Mouse (Mus musculus) layer of hippocampus, adult 18-20 months (tissue): ENCODE results near the gene Bcat1. TPM values are rescaled to one million over a fixed set of nuclear protein-coding genes. Genes with fewer than 3 reads are reported as not detected.

Experiments used
- DNase-seq, 2 experiments: peaks; one replicate each; pipeline ENCODE4 v3.0.0; 2022; ENCODE audit warnings: low spot score in 2 of 2
- long read RNA-seq: library from polyadenylated mRNA; stranded (forward); transcript quantifications from one replicate; pipeline ENCODE4 v2.0.0, GENCODE M21; 2021
- total RNA-seq, 2 experiments: library from RNA; stranded (reverse); gene quantifications; 2 replicates each; pipeline ENCODE4 v1.2.3; 2021

Bcat1 gene
- 100 to 1,000 TPM; 109 to 111 TPM for total RNA-seq
- long read RNA-seq, full-length matches to known transcripts, result 75 of 114 reads
- long read RNA-seq, partial matches to known transcripts, result 11 of 114 reads
- long read RNA-seq, other reads (novel, unspliced or antisense), result 28 of 114 reads

DNA sequence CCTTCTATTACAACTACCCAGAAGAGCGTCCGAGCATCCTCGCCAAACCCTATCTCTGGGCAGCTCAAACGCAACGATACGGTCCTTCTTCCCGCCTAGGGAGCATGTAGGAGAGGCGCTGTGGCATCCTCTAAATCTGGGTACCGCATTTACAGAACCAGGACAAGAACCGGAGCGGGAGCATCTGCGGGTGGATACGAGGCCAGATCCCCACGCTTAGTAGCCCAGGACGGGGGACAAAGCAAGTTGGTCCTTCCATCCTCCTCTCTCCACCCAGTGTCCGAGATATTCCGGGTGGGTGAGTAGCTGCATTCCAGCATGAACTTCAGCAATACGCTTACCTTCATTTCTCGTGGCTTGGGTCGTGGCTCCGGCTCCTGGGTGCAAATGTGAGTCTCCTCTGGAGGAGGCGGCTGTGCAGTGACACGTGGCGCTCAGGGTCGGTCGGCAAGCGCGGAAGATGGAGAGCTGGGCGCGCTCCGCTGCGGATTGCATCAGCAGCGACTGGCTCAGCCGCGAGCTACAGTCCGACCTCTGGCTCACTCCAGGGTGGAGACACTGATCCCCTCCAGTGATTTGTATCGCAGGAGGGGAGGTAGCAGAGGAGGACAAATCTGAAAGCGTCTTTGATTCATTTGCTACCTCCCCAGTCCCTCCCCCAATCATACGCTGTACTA, at the start of gene Bcat1:
Bcat1 (minus strand) TSS at position 637 of the 677 bp plus-strand sequence.
- peak in 1 of 2 experiments; percentile 8 for DNase-seq

DNA sequence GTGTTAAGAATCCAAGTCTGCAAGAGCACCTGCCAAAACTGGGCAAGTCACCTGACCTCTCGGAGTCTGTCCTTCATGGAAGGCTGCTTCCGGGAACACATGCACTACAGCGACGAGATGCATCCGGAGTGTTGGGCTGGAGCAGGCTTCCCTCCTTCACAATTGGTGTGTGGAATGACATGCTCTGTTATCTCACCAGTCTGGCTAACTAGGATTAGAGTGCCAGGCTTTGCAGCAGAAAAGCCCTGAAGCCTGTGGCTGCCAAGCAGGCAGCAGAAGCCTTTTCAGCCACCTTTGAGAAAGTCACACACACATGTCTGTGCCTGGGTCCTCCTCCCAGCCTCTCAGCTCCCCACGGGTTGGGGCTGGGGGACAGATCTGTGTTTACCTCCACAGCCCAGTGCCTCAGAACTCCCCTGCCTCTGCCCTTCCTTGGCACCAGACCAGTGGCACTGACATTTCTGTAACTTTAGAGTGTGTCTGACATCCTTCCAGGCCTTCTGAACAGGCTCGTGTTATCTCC, 49.7 kb upstream of the Bcat1 start:
- no peak for DNase-seq

DNA sequence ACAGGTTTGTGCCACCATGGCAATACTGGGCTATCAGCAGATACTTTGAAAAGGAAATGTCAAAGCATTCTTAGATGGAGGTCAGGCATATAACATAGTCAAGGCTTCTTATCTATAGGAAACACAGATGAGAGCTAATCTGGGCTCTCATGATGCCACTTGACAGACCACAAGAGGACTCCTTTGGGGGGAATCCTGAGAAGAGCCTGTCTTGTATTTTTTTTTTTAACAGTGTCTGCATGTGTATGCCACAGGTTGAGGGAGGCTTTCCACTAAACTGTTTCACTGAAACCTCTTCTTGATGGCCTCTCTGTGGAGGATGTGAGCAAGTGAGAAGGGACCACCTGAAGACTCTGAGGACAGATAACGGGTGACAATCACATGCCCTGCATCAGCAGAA, 48.6 kb upstream of the Bcat1 start:
- no peak for DNase-seq

DNA sequence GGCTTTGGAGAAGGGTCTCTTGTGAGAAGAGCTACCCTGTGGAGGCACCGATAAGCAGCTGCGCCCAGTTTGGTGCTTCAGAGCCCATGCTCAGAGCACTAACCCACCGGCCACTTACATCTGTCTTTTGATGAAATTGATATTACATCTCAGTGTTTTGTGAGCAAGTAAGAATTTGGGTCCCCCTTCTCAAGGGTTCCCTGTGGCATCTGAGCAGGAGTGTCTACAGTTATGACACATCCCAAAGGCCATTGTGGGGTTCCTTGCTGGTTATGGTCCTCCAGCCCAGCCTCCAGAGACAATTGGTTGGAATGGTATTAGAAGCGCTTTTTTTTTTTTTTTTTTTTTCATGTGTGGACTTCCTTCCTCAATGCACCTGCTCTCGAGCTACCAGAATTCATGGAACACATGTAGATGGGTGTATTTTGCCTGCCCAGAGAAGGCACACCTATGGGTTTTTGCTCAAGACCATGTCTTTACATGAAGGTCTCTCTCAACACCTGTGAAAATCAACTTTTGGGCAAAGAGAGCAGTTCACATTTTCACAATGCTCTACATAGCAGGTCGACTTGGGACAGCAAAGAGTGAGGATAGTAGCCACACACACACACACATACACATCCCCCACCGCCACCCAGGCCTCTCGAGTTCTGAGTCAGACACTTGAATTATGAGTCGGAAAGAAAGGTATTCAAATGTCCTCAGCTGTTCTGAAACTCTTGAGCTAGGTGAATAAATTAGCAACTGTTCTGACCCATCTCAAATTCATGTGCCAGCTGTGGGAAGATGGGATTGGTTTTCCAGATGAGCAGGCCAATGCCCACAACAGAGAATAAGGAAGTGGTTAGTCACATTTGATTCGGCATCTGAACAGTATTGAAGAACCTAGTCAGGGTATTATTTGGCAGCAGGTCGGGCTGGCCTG, 47.4 kb upstream of the Bcat1 start:
- no peak for DNase-seq

DNA sequence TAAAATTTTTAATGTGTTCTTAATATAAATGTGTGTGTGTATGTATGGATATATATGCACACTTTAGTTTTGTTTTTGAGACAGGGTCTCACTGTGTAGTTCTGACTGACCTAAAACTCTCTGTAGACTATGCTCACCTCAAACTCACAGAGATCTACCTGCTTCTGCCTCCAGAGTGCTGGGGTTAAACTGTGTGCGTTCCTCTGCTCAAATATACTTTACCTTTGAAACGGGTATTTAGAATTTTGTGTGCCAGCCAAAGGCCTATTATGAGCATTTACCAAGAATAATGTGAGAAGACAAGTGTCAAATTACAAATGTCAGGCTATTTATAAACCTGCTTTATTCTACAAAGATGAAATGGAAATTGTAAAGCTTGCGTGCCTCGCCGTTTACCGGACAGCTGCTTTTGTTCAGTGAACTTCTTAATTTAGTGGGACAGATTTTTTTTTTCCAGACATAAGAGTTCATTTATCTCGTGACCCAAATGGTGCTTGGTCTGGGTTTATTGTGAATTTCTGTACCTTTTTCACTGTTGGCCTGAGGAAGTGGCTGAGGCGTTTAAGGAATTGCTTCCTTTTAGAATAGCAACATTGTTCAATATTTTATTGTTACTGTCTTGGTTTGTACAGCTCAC, 46.6 kb upstream of the Bcat1 start:
- DNase-seq, result no peak

DNA sequence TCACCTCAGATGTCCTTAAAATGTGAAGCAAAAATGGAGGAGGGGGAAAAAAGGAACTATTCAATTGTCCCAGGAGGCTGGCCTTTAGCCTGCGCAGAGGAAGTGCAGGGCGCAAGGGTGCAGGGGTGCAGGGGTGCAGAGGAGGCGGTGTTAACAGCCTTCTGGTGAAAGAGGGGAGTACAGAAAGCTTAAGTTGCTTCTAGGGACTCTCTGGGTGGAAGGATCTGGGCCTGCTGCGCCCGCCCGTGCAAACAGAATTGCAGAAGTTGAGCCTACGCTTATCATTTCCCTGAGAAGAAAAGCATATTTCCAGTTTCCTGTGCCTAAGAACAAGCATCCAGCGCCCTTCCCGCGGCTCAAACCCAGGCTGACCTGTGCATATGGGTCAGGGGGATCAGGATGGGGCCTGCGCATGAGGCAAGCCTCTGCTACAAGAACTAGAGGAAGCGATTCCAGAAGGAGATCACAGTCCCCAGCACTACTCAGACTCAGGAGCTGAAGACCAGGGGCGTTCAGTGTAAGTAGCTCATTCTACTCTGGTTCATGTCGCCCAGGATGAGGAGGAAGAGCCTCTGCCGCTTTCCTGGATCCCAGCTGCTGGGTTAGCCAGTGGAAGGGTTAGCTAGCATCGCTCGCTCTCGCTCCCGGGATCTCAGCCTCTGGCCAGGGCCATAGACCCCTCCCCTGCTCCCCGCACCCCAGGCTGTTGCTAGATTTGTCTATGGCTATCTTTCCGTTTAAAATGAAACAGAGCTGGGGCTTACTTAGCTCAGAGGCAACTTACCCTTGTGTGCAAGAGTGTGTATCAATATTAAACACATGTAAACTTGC, 45.8 kb upstream of the Bcat1 start:
- DNase-seq, result no peak

DNA sequence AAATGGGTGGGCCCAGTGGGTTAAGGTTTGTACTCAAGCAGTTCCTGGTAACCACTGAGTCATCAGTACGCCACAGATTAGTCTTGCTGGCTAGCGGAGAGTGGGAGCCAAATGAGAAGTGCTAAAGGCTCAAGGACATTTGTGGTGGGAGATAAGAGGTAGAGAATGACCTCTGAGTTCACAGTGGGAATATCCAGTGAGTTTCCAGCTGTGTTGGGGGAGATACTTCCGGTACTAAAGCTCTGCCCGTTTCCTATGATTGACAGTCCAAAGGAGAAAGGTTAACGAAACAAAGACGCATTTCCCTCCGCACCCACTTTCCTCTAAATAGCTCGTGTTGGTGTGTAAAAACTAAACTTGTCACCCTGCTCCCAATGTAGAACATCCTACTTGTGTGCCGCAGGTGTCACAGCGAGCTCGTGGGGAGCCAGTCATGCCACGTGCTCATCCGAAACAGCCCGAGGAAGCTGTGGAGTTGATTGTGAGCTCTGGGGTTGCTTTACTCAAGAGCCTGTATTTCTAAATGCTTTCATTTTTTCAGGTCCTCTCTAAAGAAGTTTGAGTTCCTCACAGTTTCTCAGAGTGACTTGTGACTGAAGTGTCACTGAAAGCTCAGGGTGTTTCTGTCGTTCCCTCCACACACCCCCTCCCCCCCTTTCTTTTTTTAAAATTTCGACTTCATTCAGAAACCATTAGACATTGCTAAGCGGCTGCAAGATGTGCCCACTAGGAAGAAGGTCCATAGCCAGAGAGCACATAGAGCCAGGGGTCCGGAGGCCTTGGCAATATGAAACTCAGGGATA, 45.0 kb upstream of the Bcat1 start:
- DNase-seq, result no peak

DNA sequence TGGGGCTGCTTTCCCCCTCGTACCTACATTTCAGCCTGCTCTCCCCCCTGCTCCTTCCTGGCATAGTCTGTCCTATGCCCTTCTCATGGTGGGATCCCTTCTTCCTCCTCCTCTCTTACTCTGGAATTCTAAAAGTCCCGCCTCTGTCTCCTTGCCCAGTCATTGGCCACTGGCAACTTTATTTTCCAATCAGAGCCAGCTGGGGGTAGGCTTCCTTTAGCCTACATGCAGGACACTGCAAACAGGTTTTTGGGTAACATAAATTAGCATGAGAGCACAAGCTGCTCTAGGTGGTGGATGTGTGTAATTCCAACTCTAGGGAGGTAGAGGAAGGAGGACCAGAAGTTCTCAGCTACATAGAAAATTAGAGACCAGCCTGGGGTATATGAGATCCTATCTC, 44.1 kb upstream of the Bcat1 start:
- no peak for DNase-seq

DNA sequence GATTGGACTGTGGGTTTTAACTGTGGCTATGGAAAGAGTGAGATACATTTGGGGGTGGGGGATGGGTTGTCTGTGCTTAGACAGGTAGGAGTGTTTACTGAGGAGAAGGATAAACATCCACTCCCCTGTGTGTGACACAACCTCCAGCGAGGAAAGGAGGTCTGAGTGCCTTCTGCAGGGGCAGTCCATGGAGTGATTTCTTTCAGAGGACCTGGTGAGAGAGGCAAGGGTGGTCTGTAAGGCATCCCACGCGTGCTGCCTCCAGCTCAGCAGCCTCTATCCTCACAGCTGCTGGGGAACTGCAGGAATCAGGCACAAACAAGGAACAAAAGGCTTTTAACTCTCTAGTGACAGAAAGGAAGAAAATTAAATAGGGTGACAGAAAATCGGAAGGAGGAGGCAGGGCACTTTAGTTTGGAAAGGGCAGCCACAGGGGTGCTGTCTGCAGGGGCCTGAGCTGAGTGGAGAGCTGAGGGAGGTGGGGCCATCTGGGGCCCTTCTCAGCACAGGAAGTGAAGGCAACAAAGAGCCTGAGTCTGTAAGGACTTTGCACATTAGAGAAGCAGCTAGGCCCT, 40.2 kb upstream of the Bcat1 start:
- DNase-seq, result no peak

DNA sequence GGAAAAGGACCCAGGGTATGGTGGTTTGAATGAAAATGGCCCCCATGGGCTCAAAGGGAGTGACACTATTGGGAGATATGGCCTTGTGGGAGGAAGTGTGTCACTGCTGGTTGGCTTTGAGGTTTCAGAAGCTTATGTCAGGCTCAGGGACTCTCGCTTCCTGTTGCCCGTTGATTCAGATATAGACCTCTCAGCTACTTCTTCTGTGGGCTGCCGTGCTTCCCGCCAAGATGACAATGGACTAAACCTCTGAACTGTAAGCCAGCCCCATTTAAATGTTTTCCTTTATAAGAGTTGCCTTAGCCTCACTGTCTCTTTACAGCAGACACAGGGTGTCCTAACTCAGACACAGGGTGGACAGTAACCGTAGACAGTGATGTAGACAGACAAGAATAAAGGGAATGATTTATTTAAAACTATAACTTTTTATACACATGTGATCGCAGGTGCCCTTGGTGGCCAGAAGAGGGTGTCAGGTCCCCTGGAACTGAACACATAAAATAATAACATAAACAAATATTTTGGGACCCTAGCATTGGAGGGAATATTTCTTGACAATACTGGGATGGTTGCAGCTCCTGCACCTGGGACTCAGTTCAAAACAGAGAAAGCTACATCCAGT, 39.6 kb upstream of the Bcat1 start, which contains the start of gene Lrmp:
Lrmp (plus strand) TSS at position 178 of the 622 bp plus-strand sequence.
- DNase-seq, result no peak

DNA sequence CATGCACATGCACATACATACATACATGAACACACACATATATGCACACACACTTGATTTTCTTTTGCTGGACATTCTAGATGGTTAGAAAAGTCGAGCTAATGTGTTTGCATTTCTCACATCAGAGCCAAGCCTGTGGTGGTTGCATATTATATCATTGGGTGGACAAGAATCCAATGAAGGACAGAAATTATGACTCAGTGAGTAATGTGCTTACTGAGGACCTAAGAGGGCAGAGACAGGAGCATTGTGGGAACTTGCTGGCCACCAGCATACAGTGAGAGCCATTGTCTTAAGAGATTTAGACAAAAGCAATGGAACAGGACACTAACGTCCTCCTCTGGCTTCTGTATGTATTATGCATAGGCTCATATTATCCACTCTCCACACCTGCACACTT, 38.6 kb upstream of the Bcat1 start:
- no peak for DNase-seq

DNA sequence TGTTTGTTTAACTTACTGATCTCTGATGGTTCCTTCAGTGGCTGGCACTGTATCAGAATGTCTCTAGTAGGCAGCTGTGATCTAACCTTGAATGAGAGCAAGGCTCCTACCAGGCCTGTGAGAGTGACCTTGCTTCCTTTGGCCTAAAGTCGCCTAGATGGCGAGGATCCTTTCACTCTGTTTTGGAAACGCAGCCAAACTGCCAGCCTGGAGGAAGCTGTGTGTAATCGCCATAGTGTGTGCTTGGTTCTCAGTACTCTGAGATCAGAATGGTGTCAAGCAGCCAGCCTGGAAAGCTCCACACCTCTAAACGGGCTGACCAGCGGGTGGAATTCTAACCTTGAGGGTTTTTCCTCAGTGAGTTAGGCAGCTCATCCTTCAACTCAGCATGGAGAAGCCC, 36.9 kb upstream of the Bcat1 start:
- DNase-seq, result no peak

DNA sequence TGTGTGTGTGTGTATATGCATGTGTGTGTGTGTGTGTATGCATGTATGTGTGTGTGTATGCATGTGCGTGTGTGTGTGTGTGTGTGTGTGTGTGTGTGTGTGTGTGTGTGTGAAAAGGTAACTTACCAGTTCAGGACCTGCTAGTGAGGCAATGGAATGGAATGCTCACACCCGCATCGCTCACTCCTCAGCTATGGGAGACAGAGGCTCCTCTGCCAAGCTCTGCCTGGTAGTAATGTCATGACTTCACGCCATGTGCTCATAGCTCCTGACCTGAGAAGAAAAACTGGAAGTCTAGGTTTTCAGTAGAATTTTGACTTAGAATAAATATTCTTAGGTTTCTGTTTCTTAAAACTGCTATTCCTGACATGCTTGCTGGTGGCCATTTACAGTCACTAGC, 34.8 kb upstream of the Bcat1 start:
- no peak for DNase-seq

DNA sequence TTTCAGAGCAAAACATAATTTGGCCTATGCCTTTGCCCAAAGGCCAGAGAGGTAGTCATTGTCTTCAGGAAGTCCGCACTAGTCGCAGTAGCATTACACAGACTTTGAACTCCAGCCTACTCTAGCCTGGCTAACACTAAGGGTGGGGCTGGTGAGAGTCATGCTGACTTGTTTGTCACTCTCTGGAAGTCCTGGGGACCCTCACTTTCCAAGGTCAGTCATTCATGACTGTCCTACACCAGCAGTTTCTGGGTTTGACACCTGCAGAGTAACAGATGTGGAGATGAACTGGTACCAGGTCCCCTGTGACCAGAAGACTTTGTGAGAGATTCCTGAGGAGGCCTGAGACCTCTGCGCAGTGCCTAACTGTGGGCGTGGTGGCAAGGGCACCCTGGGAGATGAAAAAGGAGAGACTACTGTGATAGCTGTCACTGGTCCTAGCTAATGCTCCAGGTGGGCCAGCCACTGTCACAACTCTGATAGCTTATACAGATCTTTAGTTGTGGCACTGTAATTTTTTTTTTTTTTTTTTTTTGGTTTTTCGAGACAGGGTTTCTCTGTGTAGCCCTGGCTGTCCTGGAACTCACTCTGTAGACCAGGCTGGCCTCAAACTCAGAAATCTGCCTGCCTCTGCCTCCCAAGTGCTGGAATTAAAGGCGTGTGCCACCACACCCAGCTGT, 30.3 kb upstream of the Bcat1 start:
- DNase-seq, result no peak

DNA sequence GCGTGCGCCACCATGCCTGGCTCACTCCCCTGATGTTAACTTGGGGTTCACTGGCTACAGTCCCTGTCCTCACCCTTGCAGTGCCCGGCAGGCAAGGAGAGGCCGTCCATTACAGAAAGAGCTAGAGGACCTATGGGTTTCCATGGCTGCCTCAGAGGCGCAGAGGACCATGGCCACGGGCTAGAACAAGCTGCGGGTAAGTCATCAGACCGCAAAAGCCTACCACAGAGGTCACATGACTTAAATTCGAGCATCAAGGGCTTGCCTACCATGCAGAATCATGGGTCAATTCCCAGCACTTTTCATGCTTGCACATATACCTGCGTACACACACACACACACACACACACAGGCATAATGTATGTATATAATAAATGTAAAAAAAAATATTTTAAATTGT, 29.5 kb upstream of the Bcat1 start:
- no peak for DNase-seq

DNA sequence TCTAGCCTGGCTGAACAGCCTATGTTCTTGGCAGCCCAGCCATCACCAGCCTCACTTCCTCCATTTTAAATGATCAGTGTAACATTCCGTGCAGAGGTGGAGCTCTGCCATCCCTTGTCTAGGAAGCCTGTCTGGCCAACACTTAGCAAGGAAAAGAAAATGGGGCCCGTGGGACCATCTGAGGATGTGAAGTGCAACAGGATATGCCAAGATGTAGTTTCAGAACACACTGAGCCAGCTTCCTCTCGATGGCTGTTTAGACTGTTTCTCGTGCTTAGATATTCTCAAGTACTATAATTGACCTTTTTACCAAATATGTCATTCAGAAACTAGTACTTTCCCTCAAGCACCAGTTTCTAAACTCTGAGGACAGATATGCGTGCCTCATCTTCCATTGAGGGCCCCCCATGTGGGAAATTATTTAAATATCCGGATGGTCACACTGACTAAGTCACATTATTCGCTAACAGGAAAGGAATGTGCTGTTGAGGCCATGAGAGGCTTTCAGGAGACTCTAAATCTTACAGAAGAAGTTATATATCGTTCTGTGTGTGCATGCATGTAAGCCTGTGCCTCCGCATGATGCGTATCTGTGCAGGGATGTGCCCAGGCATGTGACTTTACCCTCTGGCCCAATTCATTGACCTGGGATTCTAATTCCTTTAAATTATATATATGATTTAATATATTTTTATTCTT, 28.4 kb upstream of the Bcat1 start:
- no peak for DNase-seq

DNA sequence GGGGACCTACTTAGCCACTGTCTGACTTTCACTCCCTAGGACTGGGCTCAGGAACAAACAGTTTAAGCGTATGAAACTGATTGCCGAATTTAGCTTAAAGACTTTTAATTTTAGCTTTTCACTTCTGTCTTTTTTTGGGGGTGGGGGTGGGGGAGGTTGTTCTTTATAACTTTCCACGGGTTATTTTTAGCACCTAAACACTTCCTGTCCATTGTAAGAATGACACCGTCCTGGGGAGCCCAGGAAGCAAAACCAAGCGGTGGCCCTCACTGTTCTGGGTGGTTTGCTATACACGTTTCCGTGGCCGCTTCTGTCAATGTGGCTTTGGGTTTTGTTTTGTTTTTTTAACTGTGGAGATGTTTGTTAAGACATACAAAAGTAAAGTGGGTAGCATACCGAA, 24.9 kb upstream of the Bcat1 start:
- DNase-seq, result no peak

DNA sequence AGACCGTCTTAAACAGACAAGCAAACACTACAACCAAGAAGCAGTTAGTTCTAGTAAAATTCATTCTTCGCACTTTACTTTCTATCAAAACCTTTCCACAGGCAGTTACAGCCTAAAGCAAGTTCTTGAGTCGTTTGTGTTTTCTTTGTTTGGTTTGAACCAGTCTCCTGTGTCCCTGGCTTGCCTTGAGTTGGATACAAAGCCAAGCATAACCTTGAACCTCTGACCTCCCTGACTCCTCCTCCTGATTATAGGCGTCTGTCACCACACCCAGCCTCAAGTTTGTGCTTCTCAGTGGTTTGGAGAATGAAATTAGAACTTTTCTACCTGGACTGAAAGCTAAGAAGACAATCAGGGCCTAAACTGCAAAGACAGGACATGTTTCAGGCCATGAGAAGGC, 18.4 kb upstream of the Bcat1 start:
- no peak for DNase-seq
